Mouse (Mus musculus) liver, postnatal 0 days (tissue): ENCODE data around the gene Lrrc51.

ENCODE experiments used
- CTCF ChIP-seq: sonication (generic); IDR thresholded peaks from 2 replicates; pipeline ENCODE4 v1.5.1; 2016; ENCODE audit warnings: antibody characterized with exemption, low read depth
- EP300 ChIP-seq: IDR thresholded peaks from 2 replicates; pipeline ENCODE4 v1.6.1; 2016; ENCODE audit warnings: antibody characterized with exemption, low read depth, mild to moderate bottlenecking

- TF ChIP-seq CTCF (no peak), EP300 (no peak)
Measured at GRCm38 (mm10) chr7:101954163-101954562, 20.5 kb upstream of the Lrrc51 start.
